Mouse (Mus musculus) myocyte (in vitro differentiated cells): Measurements from ENCODE around the gene Cd8a.

Experiments
- E2F4 ChIP-seq: IDR thresholded peaks from one replicate; pipeline ENCODE4 v1.6.1; 2011; ENCODE audit warnings: mild to moderate bottlenecking, control low read depth, moderate library complexity; ENCODE audit not compliant: insufficient read depth
- MAX ChIP-seq: IDR thresholded peaks from one replicate; pipeline ENCODE4 v1.6.1; 2011; ENCODE audit warnings: low read depth, mild to moderate bottlenecking, control low read depth
- MYOG ChIP-seq, 3 experiments: IDR thresholded peaks; one replicate each; pipeline ENCODE4 v1.6.1; 2011; ENCODE audit warnings: control low read depth in 2 of 3, low read depth in 2 of 3, mild to moderate bottlenecking in 2 of 3; ENCODE audit not compliant: insufficient read length in 2 of 3, control insufficient read depth in 1 of 3, insufficient read depth in 1 of 3
- POLR2A ChIP-seq: IDR thresholded peaks from one replicate; pipeline ENCODE4 v1.6.1; 2011; ENCODE audit warnings: low read depth, mild to moderate bottlenecking, control low read depth, moderate library complexity; ENCODE audit not compliant: insufficient read length
- USF1 ChIP-seq: IDR thresholded peaks from one replicate; pipeline ENCODE4 v1.6.1; 2011; ENCODE audit warnings: low read depth, mild to moderate bottlenecking, control low read depth, moderate library complexity

- no peak for TF ChIP-seq MAX
- no peak for TF ChIP-seq POLR2A
- TF ChIP-seq E2F4: no peak
- no peak for TF ChIP-seq USF1
- TF ChIP-seq MYOG (IDR thresholded peaks at IDR 0.05; ENCODE audit: control insufficient read depth in 1 of 3, insufficient read depth in 1 of 3, insufficient read length in 2 of 3, low read depth in 2 of 3): no peak
These were observed 12.5 kb upstream of the Cd8a start for GRCm38 (mm10) chr6:71360751-71361150.
